Mouse (Mus musculus) kidney, adult 18-20 months (tissue): Measurements from ENCODE around the gene Hsd17b10.

Source experiments
- DNase-seq: peaks from one replicate; pipeline ENCODE4 v3.0.0; 2021

Gene Hsd17b10

DNA sequence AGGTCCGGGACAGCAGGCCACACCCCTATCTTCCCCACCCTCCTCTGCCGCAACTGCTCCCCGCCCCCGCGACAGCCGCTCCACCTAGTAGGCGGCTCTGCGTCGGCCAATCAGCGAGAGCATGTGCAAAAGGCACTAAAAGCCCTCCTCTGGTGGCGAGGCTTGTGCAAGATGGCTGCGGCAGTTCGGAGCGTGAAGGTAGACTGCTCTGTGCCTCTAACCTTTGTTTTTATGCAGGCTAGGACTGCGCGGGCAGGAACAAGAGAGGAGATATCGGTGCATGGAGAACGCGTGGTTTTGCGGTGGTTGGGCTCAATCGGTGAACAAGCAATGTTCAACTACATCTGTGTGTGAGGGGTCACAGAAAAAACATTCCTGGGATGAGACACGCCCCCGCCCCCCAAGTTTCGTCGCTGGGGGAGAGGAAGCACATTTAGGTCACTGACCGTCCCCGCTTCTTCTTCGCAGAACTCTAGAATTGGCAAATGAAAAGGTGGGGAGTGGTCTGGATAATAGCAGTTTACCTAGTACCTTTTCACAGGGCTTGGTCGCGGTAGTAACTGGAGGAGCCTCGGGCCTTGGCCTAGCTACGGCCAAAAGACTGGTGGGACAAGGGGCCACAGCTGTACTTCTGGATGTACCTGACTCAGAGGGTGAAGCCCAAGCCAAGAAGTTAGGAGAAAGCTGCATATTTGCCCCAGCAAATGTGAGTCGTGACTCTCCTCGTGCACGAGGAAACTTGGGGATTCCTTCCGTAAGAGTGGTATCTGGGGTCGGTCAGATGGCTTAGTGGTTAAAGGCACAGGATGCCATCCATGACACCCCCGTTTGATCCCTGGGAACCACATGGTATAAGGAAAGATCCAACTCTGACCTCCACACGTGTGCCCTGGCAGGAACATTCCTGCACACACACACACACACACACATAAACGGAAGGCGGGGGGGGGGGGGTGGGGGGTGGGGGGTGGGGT, at the start of gene Hsd17b10:
Gene Hsd17b10, plus strand, starts transcription at position 109 of the 974 bp plus-strand sequence.
- peak; percentile 79 for DNase-seq

DNA sequence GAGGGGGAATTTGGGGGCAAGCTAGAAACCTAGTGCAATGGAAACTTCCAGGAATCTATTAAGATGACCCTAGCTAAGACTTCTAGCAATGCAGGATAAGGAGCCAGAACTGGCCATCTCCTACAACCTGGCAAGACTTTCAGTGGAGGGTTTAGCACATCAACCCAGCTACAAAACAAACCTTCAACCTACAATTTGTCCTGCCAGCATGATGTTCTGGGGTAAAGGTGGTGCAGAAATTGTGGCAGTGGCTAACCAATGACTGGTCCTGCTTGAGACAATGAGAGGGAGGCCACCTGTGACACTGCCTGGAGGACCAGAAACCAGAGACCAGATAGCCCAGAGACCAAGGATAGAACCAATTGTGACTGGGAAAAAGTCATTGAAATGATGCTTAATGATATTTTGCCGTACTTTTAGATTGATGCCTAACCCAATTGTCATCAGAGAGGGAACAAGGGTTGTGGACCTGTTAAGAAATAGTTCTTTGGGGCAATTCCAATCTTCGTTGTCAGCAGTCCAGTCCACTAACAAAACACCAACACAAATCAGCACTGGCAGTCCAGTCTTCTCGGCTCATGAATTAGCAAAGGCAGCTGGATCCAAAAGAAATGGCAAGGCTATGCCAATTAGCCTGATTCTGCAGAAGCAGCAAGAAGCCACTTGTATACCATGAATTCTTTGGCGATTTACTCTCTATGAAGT, 2.5 kb upstream of the Hsd17b10 start:
- DNase-seq, result no peak

DNA sequence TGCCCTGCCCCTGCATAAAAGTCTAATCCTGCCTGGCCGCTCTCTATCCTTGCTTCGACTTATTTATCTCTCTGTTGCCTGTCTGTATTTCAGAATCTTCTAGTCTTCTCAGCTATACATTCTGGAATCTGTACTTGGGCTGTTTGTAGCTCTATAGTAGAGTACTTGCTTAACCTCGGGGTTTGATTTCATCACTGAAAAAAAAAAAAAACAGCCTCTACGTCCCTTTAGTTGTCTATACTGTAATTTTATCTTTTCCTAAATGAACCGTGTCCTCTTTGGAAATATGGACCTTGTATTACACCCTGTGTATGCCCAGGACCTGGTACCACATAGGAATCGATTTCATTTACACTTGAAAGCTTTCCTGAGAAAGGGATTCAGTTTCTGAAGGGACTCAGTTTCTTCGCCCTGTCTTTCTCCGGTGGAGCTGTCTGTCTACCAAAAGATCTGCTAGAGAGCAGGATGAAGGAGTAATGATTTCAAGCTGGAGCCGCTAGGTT, 412 bp upstream of the Hsd17b10 start:
- no peak for DNase-seq

DNA sequence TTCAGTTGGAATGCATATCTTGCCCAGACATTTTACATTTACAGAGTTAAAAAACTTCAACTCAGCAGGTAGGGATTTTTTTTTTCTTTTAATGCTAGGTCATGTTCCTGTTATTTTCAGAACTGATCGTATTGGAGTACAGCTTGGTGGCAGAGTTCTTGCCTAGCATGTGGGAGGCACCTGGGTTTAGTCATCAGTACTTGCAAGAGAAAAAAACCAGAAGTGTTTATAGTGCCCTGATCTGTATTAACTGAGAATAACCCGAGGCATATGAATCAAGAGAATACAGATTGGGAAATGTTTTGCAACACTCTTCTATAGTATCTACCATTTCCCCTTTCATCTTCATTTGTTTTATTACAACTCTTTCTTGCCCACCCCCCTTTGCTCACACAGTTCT, 1.2 kb downstream of the Hsd17b10 start:
- DNase-seq, result no peak

DNA sequence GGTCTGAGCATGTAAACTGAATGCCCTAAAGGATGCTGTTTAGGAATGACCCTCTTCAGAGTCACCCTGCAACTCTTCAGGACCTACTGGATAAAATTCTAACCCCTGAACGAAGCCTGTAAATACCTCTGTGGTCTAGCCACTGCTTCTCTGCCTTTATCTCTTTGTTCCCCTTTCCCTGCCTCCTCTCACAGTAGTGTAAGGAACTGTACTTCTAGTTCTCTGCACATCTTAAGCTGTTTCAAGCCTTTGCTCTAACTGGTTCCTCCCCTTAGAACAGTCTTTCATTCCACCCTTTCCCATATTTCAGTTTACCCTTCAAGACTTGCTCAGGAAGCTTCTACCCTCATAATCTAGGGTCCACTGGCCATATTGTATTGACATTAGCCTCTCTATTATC, 6.2 kb downstream of the Hsd17b10 start:
- DNase-seq, result no peak

DNA sequence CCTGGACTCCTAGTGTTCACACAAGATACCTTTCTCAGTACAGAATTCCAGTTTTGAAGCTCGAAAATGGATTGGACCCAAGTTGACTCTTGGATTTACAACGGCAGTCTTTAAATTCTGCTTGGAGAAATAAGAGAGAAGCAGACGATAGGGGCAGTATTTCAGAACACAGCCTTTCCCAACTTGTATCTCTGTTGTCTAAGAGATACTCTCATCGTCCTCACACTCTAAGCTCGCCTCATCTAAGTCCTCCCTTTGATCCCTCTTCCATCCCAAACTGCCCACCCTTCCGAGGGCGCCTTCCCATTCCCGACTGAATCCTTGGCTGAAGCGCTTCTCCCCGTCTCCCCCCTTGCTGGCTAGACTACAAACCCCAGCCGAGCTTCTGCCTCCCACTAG, 14.1 kb downstream of the Hsd17b10 start:
- DNase-seq, result no peak

DNA sequence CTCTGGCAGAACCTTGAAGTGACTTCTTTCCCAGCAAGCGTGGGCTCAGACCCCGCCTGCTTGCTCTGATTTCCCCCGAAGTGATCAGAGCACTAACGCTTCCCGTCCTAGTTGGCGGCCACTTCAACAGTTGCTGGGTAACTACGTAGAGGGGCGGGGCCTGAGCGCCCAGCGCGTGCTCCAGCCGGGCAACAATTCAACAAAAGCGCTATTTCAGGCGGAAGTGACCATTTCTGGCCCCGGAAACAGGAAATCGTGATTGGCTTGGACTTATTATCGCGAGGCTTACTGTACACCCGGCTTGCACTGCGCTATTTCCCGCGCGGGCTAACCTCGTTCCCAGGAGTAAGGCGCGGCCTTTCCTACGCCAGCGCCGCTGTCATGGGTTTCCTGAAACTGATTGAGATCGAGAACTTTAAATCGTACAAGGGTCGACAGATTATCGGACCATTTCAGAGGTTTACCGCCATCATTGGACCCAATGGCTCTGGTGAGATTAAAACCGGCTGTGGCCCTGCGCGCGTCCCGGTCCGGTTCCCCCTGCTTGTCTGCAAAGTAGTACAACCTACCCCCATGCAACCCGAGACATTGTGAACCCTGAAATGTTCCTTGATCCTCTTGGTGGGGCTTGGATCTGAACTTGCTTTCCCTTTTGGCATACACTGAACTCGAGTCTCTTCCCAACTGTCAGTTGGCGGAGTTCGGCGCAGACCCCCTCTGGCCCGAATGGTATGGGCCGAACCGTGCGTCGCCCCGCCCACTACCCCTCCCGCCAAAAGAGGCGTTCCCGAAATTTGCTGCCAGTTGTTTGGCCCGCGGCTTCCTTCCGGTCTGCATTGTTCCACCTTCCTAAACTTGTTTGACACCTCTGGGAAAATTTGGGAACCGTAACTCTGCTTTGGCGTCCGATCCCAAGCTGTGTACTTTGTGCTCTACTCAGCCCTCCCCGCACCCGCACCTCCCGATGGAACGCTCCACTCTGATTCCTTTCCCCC, 14.8 kb downstream of the Hsd17b10 start, which contains the start of the genes Ribc1 and Smc1a:
Gene Ribc1, minus strand, starts transcription at position 145 of the 995 bp plus-strand sequence.
Gene Smc1a, plus strand, starts transcription at position 278 of the 995 bp plus-strand sequence.
- peak; percentile 90 for DNase-seq

DNA sequence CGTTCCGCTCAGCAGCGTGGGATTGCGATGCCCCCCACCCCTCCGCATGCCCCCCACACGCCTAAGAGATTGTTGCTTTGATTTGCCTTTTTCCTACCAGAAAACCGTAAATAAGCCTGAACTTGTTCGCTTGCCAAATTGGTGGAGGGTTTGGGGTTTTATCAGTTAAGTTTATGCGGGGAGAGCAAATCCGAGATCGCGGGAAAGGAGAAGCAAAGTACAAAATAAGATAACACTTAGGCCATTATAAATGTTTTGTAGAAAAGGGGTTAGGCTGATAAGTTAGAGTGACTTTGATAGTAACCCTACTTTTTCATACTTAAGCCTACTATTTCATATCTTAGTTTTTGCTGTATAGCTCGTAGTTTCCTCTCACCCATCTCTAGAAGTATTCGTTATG, 15.5 kb downstream of the Hsd17b10 start:
- no peak for DNase-seq

DNA sequence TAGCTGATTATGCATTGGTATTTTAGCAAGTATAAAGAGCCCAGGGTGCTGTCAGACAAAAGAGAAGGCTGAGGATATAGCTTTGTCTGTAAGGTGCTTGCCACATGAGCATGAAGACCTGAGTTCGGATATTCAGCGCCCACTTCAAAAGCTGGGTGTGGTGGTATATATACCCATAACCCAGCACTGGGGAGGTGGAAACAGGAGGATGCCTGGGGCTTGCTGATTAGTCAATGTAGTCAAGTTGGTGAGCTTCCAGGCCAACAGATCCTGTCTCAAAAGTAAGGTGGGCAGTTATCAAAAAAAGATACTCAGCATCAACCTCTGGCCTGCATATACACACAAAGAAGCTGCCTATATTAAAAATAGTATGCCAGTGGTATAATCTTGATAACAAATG, 17.6 kb downstream of the Hsd17b10 start:
- no peak for DNase-seq

DNA sequence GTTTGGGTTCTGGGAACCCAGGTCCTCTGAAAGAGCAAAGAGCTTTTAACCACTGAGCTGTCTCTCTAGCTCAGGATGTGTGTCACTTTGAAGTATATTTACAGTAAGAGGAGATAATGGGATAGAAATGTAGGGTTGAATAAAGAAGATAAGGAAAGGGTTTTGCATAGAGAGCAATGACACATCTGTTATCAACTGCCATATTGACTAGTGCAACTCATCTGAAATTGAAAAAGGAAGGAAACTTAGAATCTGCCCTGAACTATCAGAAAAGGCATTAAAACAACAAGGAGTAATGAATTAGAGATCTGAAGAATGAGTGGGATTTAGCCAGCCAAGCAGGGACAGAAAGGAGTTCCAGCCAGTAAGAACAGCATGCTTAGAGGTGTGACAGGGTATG, 38.2 kb downstream of the Hsd17b10 start:
- DNase-seq, result no peak

DNA sequence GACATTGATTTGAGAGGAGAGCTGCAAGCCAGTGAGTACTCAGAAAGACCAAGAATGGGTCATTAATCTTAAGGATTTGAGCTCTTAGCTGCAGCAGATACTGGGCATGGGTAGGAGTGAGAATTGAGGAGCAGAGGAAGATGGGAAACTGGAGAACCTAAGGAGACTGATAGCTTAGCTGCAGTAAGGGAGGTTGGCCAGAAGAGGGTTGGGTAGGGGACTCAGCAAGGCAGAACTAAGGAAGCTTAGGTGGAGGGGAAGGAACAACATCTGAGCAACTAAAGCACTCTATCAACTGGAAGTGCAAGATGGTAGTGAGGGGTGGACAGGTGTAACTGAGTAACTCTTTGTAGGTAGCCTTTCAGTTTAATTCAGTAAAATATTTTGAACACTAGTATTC, 45.6 kb downstream of the Hsd17b10 start:
- no peak for DNase-seq

DNA sequence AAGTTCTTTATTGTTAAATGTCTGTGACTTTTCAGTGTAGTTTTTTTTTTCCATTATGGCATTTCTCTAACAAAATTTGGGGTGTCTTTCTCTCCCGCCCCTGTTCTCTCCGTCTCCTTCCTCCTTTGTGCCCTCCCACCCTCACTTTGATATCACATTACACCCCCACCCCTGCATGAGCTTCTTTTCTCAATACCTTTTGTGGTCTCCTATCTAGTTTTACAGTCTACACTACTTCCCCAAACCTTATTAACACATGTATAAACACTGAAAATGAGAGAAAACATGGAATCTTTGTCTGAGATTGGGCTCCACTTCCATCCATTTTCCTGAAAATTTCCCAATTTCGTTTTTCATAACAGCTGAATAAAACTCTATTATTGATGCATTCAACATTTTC, 50.9 kb downstream of the Hsd17b10 start:
- DNase-seq, result no peak
